In genomic region chr7:46838891-46839302, GRCm38 (mm10) we compare ENCODE assay signal across 8 mouse cellular contexts. TPM values are rescaled to one million over a fixed set of nuclear protein-coding genes. Genes with fewer than 3 reads are reported as not detected.
A peak's percentile ranks its signal among the peaks of the same experiment; 100 is the strongest.
DNase-seq lines count a peak whose midpoint lies in the region; ATAC-seq and TF ChIP-seq lines count a peak whose summit lies in the region.

No protein-coding gene starts in this region.

- no peaks in the 10 kb centered on the region for H3K27me3 ChIP-seq in CH12.LX (replicated peaks)
- no peaks in the 10 kb centered on the region for H3K27me3 ChIP-seq in forebrain, embryonic 14.5 days (replicated peaks; ENCODE audit: control insufficient read depth, insufficient read depth, low read length)
- no peaks in the 10 kb centered on the region for H3K27me3 ChIP-seq in liver, embryonic 15.5 days
- H3K27me3 ChIP-seq in neural tube, embryonic 14.5 days (ENCODE audit: control insufficient read depth, insufficient read depth, low read length): no peaks in the 10 kb centered on the region

- in situ Hi-C loops in CH12.LX (cut with MboI; ENCODE audit: low pct_ligation_motif_present, low pct_unique_long_range_greater_than_20kb, low sequenced_read_pairs): no loop called here

- H3K27ac ChIP-seq in CH12.LX (ENCODE audit: insufficient read depth, low read depth): no peak overlapping the region
- peak overlapping the region; percentile 34; the same call in 1 of the 2 replicates for H3K27ac ChIP-seq in forebrain, embryonic 14.5 days (ENCODE audit: low read depth, low read length)
- H3K27ac ChIP-seq in liver, embryonic 15.5 days (replicated peaks): peak overlapping the region; percentile 76
- H3K27ac ChIP-seq in neural tube, embryonic 14.5 days (ENCODE audit: low read depth, low read length): no peak overlapping the region

- TF ChIP-seq CTCF in CH12.LX (conservative IDR thresholded peaks at IDR 0.05 in 1 of 2, IDR thresholded peaks at IDR 0.05 in 1 of 2; ENCODE audit: low read depth in 2 of 2, low read length in 2 of 2): no peak

- intact Hi-C loops in heart, postnatal 10 days (cut with DNase I): no loop called here

- H3K4me3 ChIP-seq in CH12.LX (replicated peaks in 1 of 3; ENCODE audit: low read depth in 2 of 3, low read length in 2 of 3, poor library complexity in 1 of 3): no peak overlapping the region
- H3K4me3 ChIP-seq in forebrain, embryonic 14.5 days (ENCODE audit: low read depth, low read length): no peak overlapping the region
- no peak overlapping the region for H3K4me3 ChIP-seq in liver, embryonic 15.5 days (replicated peaks)
- no peak overlapping the region for H3K4me3 ChIP-seq in neural tube, embryonic 14.5 days (ENCODE audit: low read depth, low read length)

- DNase-seq in CH12.LX (ENCODE audit: extremely low read depth): peak; percentile 46
- DNase-seq in brain, adult 2 months (ENCODE audit: low read depth, low spot score): peak; percentile 98
- peak; percentile 92 for DNase-seq in forebrain, embryonic 14.5 days (ENCODE audit: low spot score)
- DNase-seq in heart, postnatal 10 days: peak; percentile 80 to 81
- peak; percentile 70 to 81 for DNase-seq in kidney, postnatal 4 days
- DNase-seq in thymus, postnatal 36 days: peak; percentile 53 to 72

- dilution Hi-C loops in CH12.LX (cut with MboI; ENCODE audit: extremely low pct_ligation_motif_present, extremely low pct_unique_long_range_greater_than_20kb, low sequenced_read_pairs): no loop called here

- no peak for TF ChIP-seq EP300 in CH12.LX (IDR thresholded peaks at IDR 0.05; ENCODE audit: low read length)

- H3K9ac ChIP-seq in CH12.LX (ENCODE audit: insufficient read depth, low read depth): no peak overlapping the region
- no peak overlapping the region for H3K9ac ChIP-seq in forebrain, embryonic 14.5 days (ENCODE audit: low read length)
- no peak overlapping the region for H3K9ac ChIP-seq in liver, embryonic 15.5 days
- H3K9ac ChIP-seq in neural tube, embryonic 14.5 days (replicated peaks; ENCODE audit: low read depth, low read length): no peak overlapping the region

- no peaks in the 10 kb centered on the region for H3K9me3 ChIP-seq in CH12.LX (replicated peaks; ENCODE audit: low read length)
- H3K9me3 ChIP-seq in forebrain, embryonic 14.5 days (replicated peaks; ENCODE audit: control insufficient read depth, low read length): no peaks in the 10 kb centered on the region
- no peaks in the 10 kb centered on the region for H3K9me3 ChIP-seq in liver, embryonic 15.5 days (replicated peaks)
- no peaks in the 10 kb centered on the region for H3K9me3 ChIP-seq in neural tube, embryonic 14.5 days (ENCODE audit: control insufficient read depth, low read length)

- 0 out of 2 replicates have a peak, but pooled peaks have one; percentile 17 for TF ChIP-seq POLR2A in CH12.LX (IDR thresholded peaks at IDR 0.05; ENCODE audit: low read depth, low read length)

- peak overlapping the region; percentile 54 for H3K4me2 ChIP-seq in CH12.LX (ENCODE audit: insufficient read depth, low read depth, poor library complexity, severe bottlenecking)
- H3K4me2 ChIP-seq in forebrain, embryonic 14.5 days (ENCODE audit: low read length): peak overlapping the region; percentile 14; the same call in 1 of the 2 replicates
- peak overlapping the region; percentile 46 for H3K4me2 ChIP-seq in liver, embryonic 15.5 days
- H3K4me2 ChIP-seq in neural tube, embryonic 14.5 days (ENCODE audit: low read depth, low read length): no peak overlapping the region

- TF ChIP-seq RAD21 in CH12.LX (IDR thresholded peaks at IDR 0.05; ENCODE audit: low read depth, low read length): no peak

- ATAC-seq in forebrain, embryonic 14.5 days: peak; percentile 92
- no peak for ATAC-seq in liver, embryonic 15.5 days (ENCODE audit: insufficient read depth)
- ATAC-seq in neural tube, embryonic 14.5 days (ENCODE audit: low read depth): peak; percentile 58; the same call in 1 of the 2 replicates

- peaks cover 5 to 30% of the 10 kb centered on the region in 2 experiments; a peak in 3 of 4 replicates for H3K4me1 ChIP-seq in CH12.LX (ENCODE audit: control insufficient read depth in 1 of 2, insufficient read depth in 2 of 2)
- H3K4me1 ChIP-seq in forebrain, embryonic 14.5 days (ENCODE audit: control insufficient read depth, insufficient read depth, low read length): peaks cover 10% of the 10 kb centered on the region
- peaks cover 53% of the 10 kb centered on the region for H3K4me1 ChIP-seq in liver, embryonic 15.5 days (replicated peaks)
- H3K4me1 ChIP-seq in neural tube, embryonic 14.5 days (ENCODE audit: control insufficient read depth, insufficient read depth, low read length): 0 out of 2 replicates have a peak, but pooled peaks cover 4% of the 10 kb centered on the region

- no peaks in the 10 kb centered on the region for H3K79me2 ChIP-seq in CH12.LX (replicated peaks; ENCODE audit: control insufficient read depth, extremely low read depth, insufficient read depth, poor library complexity, severe bottlenecking)

- WGBS in forebrain, embryonic 14.5 days: 11% methylated on average over 8 of the region's 8 CpGs
- 3% methylated on average over 8 of the region's 8 CpGs for WGBS in liver, embryonic 15.5 days (ENCODE audit: insufficient replicate concordance)
- 7% methylated on average over 8 of the region's 8 CpGs for WGBS in neural tube, embryonic 14.5 days

- H3K36me3 ChIP-seq in CH12.LX (replicated peaks in 1 of 2; ENCODE audit: control insufficient read depth in 1 of 2, insufficient read depth in 1 of 2, low read length in 1 of 2): peaks cover 0 to 4% of the 10 kb centered on the region in 2 experiments
- H3K36me3 ChIP-seq in forebrain, embryonic 14.5 days (ENCODE audit: control insufficient read depth, insufficient read depth, low read length): no peaks in the 10 kb centered on the region
- H3K36me3 ChIP-seq in liver, embryonic 15.5 days (replicated peaks): no peaks in the 10 kb centered on the region
- no peaks in the 10 kb centered on the region for H3K36me3 ChIP-seq in neural tube, embryonic 14.5 days (ENCODE audit: control insufficient read depth, insufficient read depth, low read length)

TF ChIP-seq in CH12.LX, 34 proteins besides CTCF, POLR2A, EP300 and RAD21:
- TF ChIP-seq ZMIZ1 (IDR thresholded peaks at IDR 0.05; ENCODE audit: low read depth, low read length): no peak
- no peak for TF ChIP-seq IRF4 (IDR thresholded peaks at IDR 0.05; ENCODE audit: low read depth, low read length)
- TF ChIP-seq HCFC1 (IDR thresholded peaks at IDR 0.05; ENCODE audit: low read depth, low read length): no peak
- no peak for TF ChIP-seq MAX (IDR thresholded peaks at IDR 0.05; ENCODE audit: low read length)
- no peak for TF ChIP-seq CHD2 (IDR thresholded peaks at IDR 0.05; ENCODE audit: low read length)
- no peak for TF ChIP-seq MYC (IDR thresholded peaks at IDR 0.05; ENCODE audit: low read depth, low read length)
- no peak for TF ChIP-seq ZC3H11A (IDR thresholded peaks at IDR 0.05; ENCODE audit: low read depth, low read length)
- no peak for TF ChIP-seq POLR2AphosphoS2 (IDR thresholded peaks at IDR 0.05; ENCODE audit: low read depth, low read length)
- no peak for TF ChIP-seq UBTF (IDR thresholded peaks at IDR 0.05; ENCODE audit: low read depth, low read length)
- TF ChIP-seq MEF2A (IDR thresholded peaks at IDR 0.05; ENCODE audit: borderline replicate concordance, low read depth, low read length): no peak
- TF ChIP-seq TCF12 (IDR thresholded peaks at IDR 0.05; ENCODE audit: low read depth, low read length): no peak

RNA-seq across cellular contexts. Expression of gene Ldha, which starts 2.4 kb away (rescaled TPM):
- total RNA-seq in CH12.LX (2012; rRNA removed) (702 and 970 TPM in 2 replicates), CH12.LX (2014; rRNA removed) (1,007 and 1,199 TPM in 2 replicates)
- polyA plus RNA-seq in CH12.LX (2012; ENCODE audit: insufficient read length, low read depth): 1,412 and 1,555 TPM in 2 replicates
- 724 and 871 TPM in 2 replicates for polyA plus RNA-seq in forebrain, embryonic 14.5 days (2014; fragmentation: Nextera tagmentation; extraction: Ambion mirVana)
- 100 to 1,000 TPM; 889 to 902 TPM for total RNA-seq in heart, postnatal 10 days (2021)
- polyA plus RNA-seq in liver, embryonic 15.5 days (2015; fragmentation: Nextera tagmentation; extraction: Ambion mirVana): 1,291 and 1,714 TPM in 2 replicates
- 427 and 481 TPM in 2 replicates for polyA plus RNA-seq in neural tube, embryonic 14.5 days (2014; fragmentation: Nextera tagmentation; extraction: Ambion mirVana)

RNA-seq across cellular contexts. Expression of gene Ldhc, which starts 22.1 kb away (rescaled TPM):
- total RNA-seq in CH12.LX (2012; rRNA removed): not detected in 2 replicates
- not detected in 2 replicates for total RNA-seq in CH12.LX (2014; rRNA removed)
- not detected in 2 replicates for polyA plus RNA-seq in CH12.LX (2012; ENCODE audit: insufficient read length, low read depth)
- not detected in 2 replicates for polyA plus RNA-seq in forebrain, embryonic 14.5 days (2014; fragmentation: Nextera tagmentation; extraction: Ambion mirVana)
- total RNA-seq in heart, postnatal 10 days (2021): not detected
- polyA plus RNA-seq in liver, embryonic 15.5 days (2015; fragmentation: Nextera tagmentation; extraction: Ambion mirVana): 0.18 TPM in 1 of 2 replicates, not detected in the other
- polyA plus RNA-seq in neural tube, embryonic 14.5 days (2014; fragmentation: Nextera tagmentation; extraction: Ambion mirVana): 0.19 TPM in 1 of 2 replicates, not detected in the other

RNA-seq across cellular contexts. Expression of gene Gtf2h1, which starts 43.0 kb away (rescaled TPM):
- total RNA-seq in CH12.LX (2012; rRNA removed) (79.2 and 103 TPM in 2 replicates), CH12.LX (2014; rRNA removed) (161 and 198 TPM in 2 replicates)
- 164 and 172 TPM in 2 replicates for polyA plus RNA-seq in CH12.LX (2012; ENCODE audit: insufficient read length, low read depth)
- 53.1 and 56.7 TPM in 2 replicates for polyA plus RNA-seq in forebrain, embryonic 14.5 days (2014; fragmentation: Nextera tagmentation; extraction: Ambion mirVana)
- 10 to 100 TPM; 22.6 to 22.7 TPM for total RNA-seq in heart, postnatal 10 days (2021)
- polyA plus RNA-seq in liver, embryonic 15.5 days (2015; fragmentation: Nextera tagmentation; extraction: Ambion mirVana): 25.4 and 26.3 TPM in 2 replicates
- 40.5 and 44.9 TPM in 2 replicates for polyA plus RNA-seq in neural tube, embryonic 14.5 days (2014; fragmentation: Nextera tagmentation; extraction: Ambion mirVana)

RNA-seq across cellular contexts. Expression of gene Hps5, which starts 43.0 kb away (rescaled TPM):
- total RNA-seq in CH12.LX (2012; rRNA removed) (21.9 and 26.0 TPM in 2 replicates), CH12.LX (2014; rRNA removed) (17.8 and 20.3 TPM in 2 replicates)
- 17.2 and 20.8 TPM in 2 replicates for polyA plus RNA-seq in CH12.LX (2012; ENCODE audit: insufficient read length, low read depth)
- polyA plus RNA-seq in forebrain, embryonic 14.5 days (2014; fragmentation: Nextera tagmentation; extraction: Ambion mirVana): 10.1 and 11.3 TPM in 2 replicates
- total RNA-seq in heart, postnatal 10 days (2021): 10 to 100 TPM; 11.6 TPM
- polyA plus RNA-seq in liver, embryonic 15.5 days (2015; fragmentation: Nextera tagmentation; extraction: Ambion mirVana): 6.7 and 7.5 TPM in 2 replicates
- 14.0 and 14.8 TPM in 2 replicates for polyA plus RNA-seq in neural tube, embryonic 14.5 days (2014; fragmentation: Nextera tagmentation; extraction: Ambion mirVana)

Comparison
In these comparisons a context has a peak if more than half of its experiments do, and no peak if none do; other contexts are left out.
1. DNase-seq: peak in every context shown above with its lines; median percentile 98 in brain, adult 2 months; 92 in forebrain, embryonic 14.5 days; 80 in heart, postnatal 10 days; 76 in kidney, postnatal 4 days; 62 in thymus, postnatal 36 days; 46 in CH12.LX.
2. H3K27ac ChIP-seq: peak in forebrain, embryonic 14.5 days (single experiment) and liver, embryonic 15.5 days (single experiment); none in CH12.LX (single experiment) and neural tube, embryonic 14.5 days (single experiment).